Mouse (Mus musculus) megakaryocyte, embryonic 14.5 days (primary cell): Measurements from ENCODE around the gene Lrrc7.

Experiments used
- FLI1 ChIP-seq: IDR thresholded peaks from 2 replicates; pipeline ENCODE4 v1.6.1; 2012; ENCODE audit warnings: low read length, inconsistent platforms, mixed read lengths
- GATA1 ChIP-seq: IDR thresholded peaks from 3 replicates; pipeline ENCODE4 v1.6.1; 2012; ENCODE audit warnings: mixed read lengths, low read length, inconsistent platforms, borderline replicate concordance

DNA sequence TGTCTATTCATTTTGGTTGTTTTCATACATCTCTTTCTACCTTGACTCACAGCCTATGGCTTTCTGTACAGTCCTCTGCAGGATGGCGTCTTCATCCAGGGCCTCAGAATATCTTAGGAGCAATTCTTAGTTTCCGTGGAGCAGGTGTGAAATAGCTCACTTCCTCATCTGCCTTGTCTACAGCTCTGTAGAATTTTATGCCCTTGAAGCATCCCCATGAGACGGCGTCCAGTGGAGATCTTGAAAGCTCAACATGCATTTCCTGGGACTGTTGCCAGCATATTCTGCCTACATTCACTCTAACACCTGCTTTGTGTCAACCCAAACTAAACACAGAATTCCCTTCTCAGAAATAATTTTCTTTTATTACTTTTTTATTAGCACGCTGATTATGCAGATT lies 267.0 kb downstream of the Lrrc7 start:
- no peak for TF ChIP-seq GATA1
- no peak for TF ChIP-seq FLI1
